Mouse (Mus musculus) skeletal muscle tissue, adult 2 months (tissue): ENCODE measurements around the gene Ctse.

Experiments
- DNase-seq: peaks from one replicate; pipeline ENCODE4 v3.0.0-alpha.2; 2012; ENCODE audit warnings: low read depth, low spot score

The Ctse gene

GRCm38 (mm10) chr1:131652670-131653443, 14.8 kb downstream of the Ctse start:
- no peak for DNase-seq

GRCm38 (mm10) chr1:131655601-131656000, 17.5 kb downstream of the Ctse start:
- DNase-seq, result no peak

GRCm38 (mm10) chr1:131657945-131658354, 19.8 kb downstream of the Ctse start:
- peak; percentile 94 for DNase-seq

GRCm38 (mm10) chr1:131659512-131660085, 21.5 kb downstream of the Ctse start:
- no peak for DNase-seq

- no peak for DNase-seq
Measured at GRCm38 (mm10) chr1:131660266-131660665, 22.2 kb downstream of the Ctse start.

- DNase-seq, result peak; percentile 13
Measured at GRCm38 (mm10) chr1:131660716-131661472, 22.8 kb downstream of the Ctse start.

GRCm38 (mm10) chr1:131661749-131662148, 23.6 kb downstream of the Ctse start:
- DNase-seq, result no peak

GRCm38 (mm10) chr1:131663286-131663995, 25.3 kb downstream of the Ctse start:
- no peak for DNase-seq

GRCm38 (mm10) chr1:131664136-131664535, 26.0 kb downstream of the Ctse start:
- DNase-seq, result no peak

- no peak for DNase-seq
Measured at GRCm38 (mm10) chr1:131665886-131666285, 27.8 kb downstream of the Ctse start.

- DNase-seq, result no peak
Measured at GRCm38 (mm10) chr1:131671113-131671512, 33.0 kb downstream of the Ctse start.

GRCm38 (mm10) chr1:131672361-131672760, 34.3 kb downstream of the Ctse start:
- no peak for DNase-seq

GRCm38 (mm10) chr1:131679644-131680043, 41.5 kb downstream of the Ctse start:
- DNase-seq, result no peak

- DNase-seq, result no peak
Measured at GRCm38 (mm10) chr1:131687739-131688138, 49.6 kb downstream of the Ctse start.

GRCm38 (mm10) chr1:131688475-131688874, 50.4 kb downstream of the Ctse start, which contains the start of gene Rab7b:
Gene Rab7b, plus strand, starts transcription at chr1:131688695.
- DNase-seq, result peak; percentile 57

GRCm38 (mm10) chr1:131689016-131689415, 50.9 kb downstream of the Ctse start:
- DNase-seq, result no peak

- DNase-seq, result no peak
Measured at GRCm38 (mm10) chr1:131689899-131690298, 51.8 kb downstream of the Ctse start.

- peak; percentile 85 for DNase-seq
Measured at GRCm38 (mm10) chr1:131690435-131690834, 52.3 kb downstream of the Ctse start.

- peak; percentile 72 for DNase-seq
Measured at GRCm38 (mm10) chr1:131691356-131691755, 53.2 kb downstream of the Ctse start.

GRCm38 (mm10) chr1:131695308-131695707, 57.2 kb downstream of the Ctse start:
- no peak for DNase-seq

- DNase-seq, result no peak
Measured at GRCm38 (mm10) chr1:131696325-131696724, 58.2 kb downstream of the Ctse start.

GRCm38 (mm10) chr1:131698770-131699169, 60.7 kb downstream of the Ctse start:
- DNase-seq, result no peak
